Mouse (Mus musculus): ENCODE results near the gene Creg2.

DNA sequence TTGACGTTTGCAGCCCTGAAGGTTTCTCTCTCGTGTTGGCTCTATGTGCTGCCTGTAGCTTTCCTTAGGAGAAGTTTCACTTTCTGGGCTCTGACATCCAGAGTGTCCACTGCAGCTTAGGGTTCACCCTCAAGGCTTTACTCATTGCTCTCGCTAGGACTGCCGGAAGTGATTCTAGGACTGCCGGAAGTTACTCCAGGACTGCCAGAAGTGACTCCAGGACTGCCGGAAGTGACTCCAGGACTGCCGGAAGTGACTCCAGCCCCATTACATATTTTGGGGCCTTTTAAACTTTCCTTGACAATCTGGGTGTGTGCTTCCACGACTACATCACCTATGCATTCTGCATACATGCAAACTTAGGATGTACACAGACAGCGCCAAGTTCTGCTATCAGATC, 22.7 kb downstream of the Creg2 start:
- TF ChIP-seq CTCF (IDR thresholded peaks at IDR 0.05) (no peak), EP300 (IDR thresholded peaks at IDR 0.05) (no peak)

Data from lung, postnatal 0 days (tissue).